7 mouse cellular contexts compared by ENCODE assay signal in the genomic region with DNA sequence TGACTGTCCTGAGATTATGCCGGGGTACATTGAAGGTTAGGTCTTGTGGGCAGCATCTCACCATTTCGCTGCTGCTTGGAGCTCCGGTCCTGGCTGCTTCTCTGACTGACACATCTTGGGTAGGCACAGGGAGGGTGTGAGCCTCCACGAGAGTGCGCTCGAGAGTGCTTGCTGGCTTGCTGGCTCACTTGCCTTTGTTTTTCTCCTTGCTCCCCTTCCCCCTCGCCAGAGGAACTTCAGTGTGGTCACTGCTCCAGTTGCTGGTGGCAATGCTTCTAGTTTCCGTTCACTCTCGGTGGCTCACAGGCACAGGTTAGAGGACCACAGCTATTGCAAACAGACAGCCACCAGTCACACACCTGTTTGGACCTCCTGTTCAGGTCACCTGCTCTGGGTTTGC. TPM values are rescaled to one million over a fixed set of nuclear protein-coding genes. Genes with fewer than 3 reads are reported as not detected.
DNase-seq lines count a peak whose midpoint lies in the region; ATAC-seq and TF ChIP-seq lines count a peak whose summit lies in the region.

No protein-coding gene starts in this region.

- ATAC-seq in forebrain, embryonic 14.5 days: peak; percentile 79

- peak overlapping the region; percentile 20; the same call in 1 of the 2 replicates for H3K4me2 ChIP-seq in forebrain, embryonic 14.5 days (ENCODE audit: low read length)

- H3K36me3 ChIP-seq in ES-E14 (ENCODE audit: control insufficient read depth, insufficient read depth, low read length, poor library complexity, severe bottlenecking): peaks cover 9% of the 10 kb centered on the region; the same call in 1 of the 2 replicates
- 0 out of 2 replicates have a peak, but pooled peaks cover 2% of the 10 kb centered on the region for H3K36me3 ChIP-seq in forebrain, embryonic 14.5 days (ENCODE audit: control insufficient read depth, insufficient read depth, low read length)

- H3K27ac ChIP-seq in ES-E14 (ENCODE audit: insufficient read depth, low read depth, low read length, poor library complexity, severe bottlenecking): no peak overlapping the region
- peak overlapping the region; percentile 68 for H3K27ac ChIP-seq in forebrain, embryonic 14.5 days (ENCODE audit: low read depth, low read length)

- 0 out of 2 replicates have a peak overlapping the region, but pooled peaks have one; percentile 2 for H3K9ac ChIP-seq in ES-E14 (ENCODE audit: insufficient read depth, low read depth, low read length, poor library complexity, severe bottlenecking)
- H3K9ac ChIP-seq in forebrain, embryonic 14.5 days (ENCODE audit: low read length): no peak overlapping the region

- TF ChIP-seq CTCF in brain, embryonic 14.5 days (IDR thresholded peaks at IDR 0.05; ENCODE audit: borderline replicate concordance, extremely low read depth, insufficient read depth, insufficient read length): peak; percentile 46

- DNase-seq in ES-E14 (ENCODE audit: low read depth, low spot score): no peak
- peak; percentile 77 for DNase-seq in brain, embryonic 14.5 days (ENCODE audit: low read depth)
- peak; percentile 72 for DNase-seq in forebrain, embryonic 14.5 days (ENCODE audit: low spot score)
- DNase-seq in layer of hippocampus, adult 9-11 months: peak; percentile 87
- peak; percentile 6 for DNase-seq in mesoderm, embryonic 11.5 days (ENCODE audit: low read depth, low spot score)
- DNase-seq in thymus, postnatal 4 days: peak; percentile 71
- DNase-seq in urinary bladder, postnatal 4 days (ENCODE audit: low spot score in 2 of 2): no peak

- WGBS in forebrain, embryonic 14.5 days: 37% methylated on average over 9 of the region's 9 CpGs

- no peaks in the 10 kb centered on the region for H3K9me3 ChIP-seq in ES-E14 (ENCODE audit: control insufficient read depth, insufficient read depth, low read depth, low read length)
- no peaks in the 10 kb centered on the region for H3K9me3 ChIP-seq in forebrain, embryonic 14.5 days (replicated peaks; ENCODE audit: control insufficient read depth, low read length)

- TF ChIP-seq POLR2A in brain, embryonic 14.5 days (IDR thresholded peaks at IDR 0.05; ENCODE audit: borderline replicate concordance, extremely low read depth, insufficient read depth, insufficient read length, poor library complexity, severe bottlenecking): no peak

- in situ Hi-C loops in ES-E14 (cut with MboI; ENCODE audit: low sequenced_read_pairs in 2 of 2, unreplicated experiment in 2 of 2): no loop called here

- peaks cover 2 to 8% of the 10 kb centered on the region in 2 experiments; a peak in 2 of 4 replicates for H3K4me1 ChIP-seq in ES-E14 (ENCODE audit: control insufficient read depth in 2 of 2, insufficient read depth in 2 of 2, low read length in 2 of 2, poor library complexity in 1 of 2)
- H3K4me1 ChIP-seq in forebrain, embryonic 14.5 days (ENCODE audit: control insufficient read depth, insufficient read depth, low read length): peaks cover 5% of the 10 kb centered on the region; the same call in 1 of the 2 replicates

- H3K4me3 ChIP-seq in ES-E14 (ENCODE audit: insufficient read depth in 1 of 2, low read depth in 1 of 2, low read length in 2 of 2, poor library complexity in 1 of 2, severe bottlenecking in 1 of 2): no peak overlapping the region
- H3K4me3 ChIP-seq in forebrain, embryonic 14.5 days (ENCODE audit: low read depth, low read length): no peak overlapping the region

- no peaks in the 10 kb centered on the region for H3K27me3 ChIP-seq in forebrain, embryonic 14.5 days (replicated peaks; ENCODE audit: control insufficient read depth, insufficient read depth, low read length)

TF ChIP-seq in ES-E14, 5 proteins besides CTCF, POLR2A, EP300 and RAD21:
- TF ChIP-seq HCFC1 (IDR thresholded peaks at IDR 0.05; ENCODE audit: borderline replicate concordance, insufficient read depth, low read length): no peak
- TF ChIP-seq ZNF384 (IDR thresholded peaks at IDR 0.05; ENCODE audit: low read depth, low read length): no peak
- no peak for TF ChIP-seq ZC3H11A (IDR thresholded peaks at IDR 0.05; ENCODE audit: borderline replicate concordance, low read depth, low read length)
- no peak for TF ChIP-seq CHD2 (IDR thresholded peaks at IDR 0.05; ENCODE audit: low read depth, low read length)
- TF ChIP-seq MAFK (IDR thresholded peaks at IDR 0.05; ENCODE audit: insufficient read depth, low read depth, low read length): no peak

RNA-seq across cellular contexts. Expression of gene Pisd, which starts 43.3 kb away (rescaled TPM):
- total RNA-seq in ES-E14 (2012; rRNA removed): 75.4 and 87.5 TPM in 2 replicates
- polyA plus RNA-seq in brain, embryonic 14.5 days (2012; rRNA removed): 75.0 and 93.1 TPM in 2 replicates
- 97.5 and 104 TPM in 2 replicates for polyA plus RNA-seq in forebrain, embryonic 14.5 days (2014; fragmentation: Nextera tagmentation; extraction: Ambion mirVana)

Comparison
In these comparisons a context has a peak if more than half of its experiments do, and no peak if none do; other contexts are left out.
1. DNase-seq: peak in brain, embryonic 14.5 days (single experiment), forebrain, embryonic 14.5 days (single experiment), layer of hippocampus, adult 9-11 months (single experiment), mesoderm, embryonic 11.5 days (single experiment) and thymus, postnatal 4 days (single experiment); none in ES-E14 (single experiment) and urinary bladder, postnatal 4 days (0 of 2).